Mouse (Mus musculus) C2C12 (cell line): ENCODE results near the gene Olfr507.

Source experiments
- CEBPB ChIP-seq: IDR thresholded peaks from one replicate; pipeline ENCODE4 v1.6.1; 2011; ENCODE audit warnings: low read depth, mild to moderate bottlenecking, control low read depth, moderate library complexity
- CTCF ChIP-seq: IDR thresholded peaks from one replicate; pipeline ENCODE4 v1.5.1; 2011; ENCODE audit not compliant: control insufficient read depth, insufficient read depth, insufficient read length
- MAX ChIP-seq: IDR thresholded peaks from one replicate; pipeline ENCODE4 v1.6.1; 2011; ENCODE audit warnings: mild to moderate bottlenecking, control low read depth
- MYOD1 ChIP-seq: IDR thresholded peaks from one replicate; pipeline ENCODE4 v1.6.1; 2011; ENCODE audit warnings: low read depth; ENCODE audit not compliant: control insufficient read depth, insufficient read length
- USF1 ChIP-seq: IDR thresholded peaks from one replicate; pipeline ENCODE4 v1.6.1; 2011; ENCODE audit warnings: low read depth, mild to moderate bottlenecking, control low read depth, moderate library complexity

DNA sequence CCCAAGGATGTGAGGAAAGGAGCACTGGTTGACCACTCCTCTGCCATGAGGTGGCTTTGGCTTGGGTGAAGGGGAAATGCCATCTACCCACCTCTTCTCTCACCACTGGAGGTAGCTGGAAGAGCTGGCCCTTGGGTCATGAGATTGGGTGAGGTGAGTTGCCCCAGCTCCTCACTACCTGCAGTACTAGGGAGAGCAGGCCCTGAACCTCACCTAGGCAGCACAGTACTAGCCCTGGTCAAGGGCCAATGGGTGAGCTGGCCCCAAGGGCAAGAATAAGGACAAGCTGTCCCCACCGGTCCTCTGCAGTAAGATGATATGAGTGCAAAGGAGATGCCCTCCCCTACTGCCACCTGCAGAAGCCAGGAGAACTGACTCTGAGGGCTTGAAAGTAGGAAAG, 31.8 kb upstream of the Olfr507 start:
- TF ChIP-seq CTCF, result no peak
- no peak for TF ChIP-seq USF1
- TF ChIP-seq MYOD1, result no peak
- TF ChIP-seq MAX, result no peak
- no peak for TF ChIP-seq CEBPB
